Mouse (Mus musculus) forebrain, embryonic 11.5 days (tissue): ENCODE results near the gene Cnst. TPM values are rescaled to one million over a fixed set of nuclear protein-coding genes. Genes with fewer than 3 reads are reported as not detected.

Experiments
- ATAC-seq: fragments of 200-750 bp; cut with Nextera tagmentation; replicated peaks from 2 replicates; pipeline ENCODE4 v1.8.0; 2017; ENCODE audit warnings: moderate TSS enrichment; ENCODE audit not compliant: low FRiP score
- DNase-seq: peaks from one replicate; pipeline ENCODE4 v3.0.0-alpha.2; 2017; ENCODE audit warnings: low spot score
- H3K27ac ChIP-seq: fragments of 300-500 bp; sonication (generic); 2 replicates; pipeline ENCODE4 v1.5.1; 2014; ENCODE audit warnings: low read depth, low read length
- H3K27me3 ChIP-seq: fragments of 300-500 bp; sonication (generic); 2 replicates; pipeline ENCODE4 v1.6.1; 2014; ENCODE audit warnings: mild to moderate bottlenecking, low read length, mixed read lengths; ENCODE audit not compliant: control insufficient read depth, insufficient read depth
- H3K36me3 ChIP-seq: fragments of 300-500 bp; sonication (generic); 2 replicates; pipeline ENCODE4 v1.6.1; 2014; ENCODE audit warnings: mild to moderate bottlenecking, low read length, moderate library complexity, mixed read lengths; ENCODE audit not compliant: control insufficient read depth, insufficient read depth
- H3K4me1 ChIP-seq: fragments of 300-500 bp; sonication (generic); replicated peaks from 2 replicates; pipeline ENCODE4 v1.6.1; 2014; ENCODE audit warnings: low read length, mixed read lengths; ENCODE audit not compliant: control insufficient read depth, insufficient read depth
- H3K4me2 ChIP-seq: fragments of 300-500 bp; sonication (generic); 2 replicates; pipeline ENCODE4 v1.6.1; 2014; ENCODE audit warnings: low read depth, mild to moderate bottlenecking, low read length, moderate library complexity, mixed read lengths; ENCODE audit not compliant: severe bottlenecking
- H3K4me3 ChIP-seq: fragments of 300-500 bp; sonication (generic); 2 replicates; pipeline ENCODE4 v1.5.1; 2014; ENCODE audit warnings: low read depth, low read length
- H3K9ac ChIP-seq: fragments of 300-500 bp; sonication (generic); 2 replicates; pipeline ENCODE4 v1.6.1; 2014; ENCODE audit warnings: low read length
- H3K9me3 ChIP-seq: fragments of 300-500 bp; sonication (generic); 2 replicates; pipeline ENCODE4 v1.6.1; 2016; ENCODE audit warnings: low read length, mixed read lengths; ENCODE audit not compliant: control insufficient read depth
- WGBS: fragments of 180-500 bp; shearing (Covaris S2); extraction: QIAGEN DNeasy Blood & Tissue Kit; methylation state at CpG from one replicate; pipeline ENCODE4 v1.1.7; 2014; 5-methylcytosine and 5-hydroxymethylcytosine counted together
- polyA plus RNA-seq: library from polyadenylated mRNA; unstranded; fragments of >200 nt; fragmentation: Nextera tagmentation; extraction: Ambion mirVana; gene quantifications from 2 replicates; pipeline ENCODE4 v1.2.1, GENCODE M21; 2014

Cnst gene
- polyA plus RNA-seq, 1 experiment from 2014 or later = 23.6 TPM

GRCm38 (mm10) chr1:179649324-179649723 is 103.2 kb downstream of the Cnst start:
- Histone ChIP-seq H3K9ac (no peak overlapping the region), H3K36me3 (no peaks in the 10 kb centered on the region), H3K27me3 (no peaks in the 10 kb centered on the region), H3K4me3 (no peak overlapping the region), H3K9me3 (no peaks in the 10 kb centered on the region), H3K27ac (no peak overlapping the region), H3K4me1 (no peaks in the 10 kb centered on the region), H3K4me2 (no peak overlapping the region)
- 83% methylated on average over 3 of the region's 3 CpGs for WGBS
- DNase-seq = no peak
- no peak for ATAC-seq

GRCm38 (mm10) chr1:179650284-179650683 is 104.1 kb downstream of the Cnst start:
- 81% methylated on average over 4 of the region's 4 CpGs for WGBS
- no peak overlapping the region for H3K9ac ChIP-seq
- no peak for ATAC-seq
- no peaks in the 10 kb centered on the region for H3K9me3 ChIP-seq
- DNase-seq = no peak
- no peak overlapping the region for H3K4me3 ChIP-seq
- H3K4me1 ChIP-seq = no peaks in the 10 kb centered on the region
- H3K4me2 ChIP-seq = no peak overlapping the region
- H3K27me3 ChIP-seq = no peaks in the 10 kb centered on the region
- no peak overlapping the region for H3K27ac ChIP-seq
- no peaks in the 10 kb centered on the region for H3K36me3 ChIP-seq

GRCm38 (mm10) chr1:179651224-179651623 is 105.1 kb downstream of the Cnst start:
- Histone ChIP-seq H3K4me3 (no peak overlapping the region), H3K4me2 (no peak overlapping the region), H3K4me1 (no peaks in the 10 kb centered on the region), H3K27ac (no peak overlapping the region), H3K27me3 (no peaks in the 10 kb centered on the region), H3K9ac (no peak overlapping the region), H3K36me3 (no peaks in the 10 kb centered on the region), H3K9me3 (no peaks in the 10 kb centered on the region)
- DNase-seq (no peak), ATAC-seq (no peak)
- 84% methylated on average over 5 of the region's 5 CpGs for WGBS

- DNase-seq (no peak), ATAC-seq (no peak)
- H3K27me3 ChIP-seq = no peaks in the 10 kb centered on the region
- no peak overlapping the region for H3K4me3 ChIP-seq
- H3K4me2 ChIP-seq = no peak overlapping the region
- no peak overlapping the region for H3K27ac ChIP-seq
- no peaks in the 10 kb centered on the region for H3K4me1 ChIP-seq
- WGBS = 91% methylated on average over 5 of the region's 5 CpGs
- no peak overlapping the region for H3K9ac ChIP-seq
- H3K9me3 ChIP-seq = no peaks in the 10 kb centered on the region
- H3K36me3 ChIP-seq = no peaks in the 10 kb centered on the region
Observed at GRCm38 (mm10) chr1:179663065-179663464, 116.9 kb downstream of the Cnst start.

GRCm38 (mm10) chr1:179664309-179664930 is 118.2 kb downstream of the Cnst start:
- H3K36me3 ChIP-seq = no peaks in the 10 kb centered on the region
- H3K9ac ChIP-seq = no peak overlapping the region
- no peak for ATAC-seq
- DNase-seq = no peak
- H3K27me3 ChIP-seq = no peaks in the 10 kb centered on the region
- no peaks in the 10 kb centered on the region for H3K9me3 ChIP-seq
- no peak overlapping the region for H3K4me3 ChIP-seq
- H3K4me1 ChIP-seq = no peaks in the 10 kb centered on the region
- no peak overlapping the region for H3K4me2 ChIP-seq
- 52% methylated on average over 4 of the region's 4 CpGs for WGBS
- no peak overlapping the region for H3K27ac ChIP-seq

GRCm38 (mm10) chr1:179666971-179667370 is 120.8 kb downstream of the Cnst start:
- no peak overlapping the region for H3K4me3 ChIP-seq

GRCm38 (mm10) chr1:179667450-179667849 is 121.3 kb downstream of the Cnst start:
- ATAC-seq (peak; percentile 2; the same call in 1 of the 2 replicates), DNase-seq (no peak)
- H3K27me3 ChIP-seq = no peaks in the 10 kb centered on the region
- H3K4me3 ChIP-seq = peak overlapping the region; percentile 73
- H3K4me2 ChIP-seq = peak overlapping the region; percentile 77
- peak overlapping the region; percentile 14; the same call in 1 of the 2 replicates for H3K27ac ChIP-seq
- no peaks in the 10 kb centered on the region for H3K9me3 ChIP-seq
- 2% methylated on average over 7 of the region's 7 CpGs for WGBS
- H3K9ac ChIP-seq = peak overlapping the region; percentile 86
- no peaks in the 10 kb centered on the region; the same call in 1 of the 2 replicates for H3K36me3 ChIP-seq
- H3K4me1 ChIP-seq = no peaks in the 10 kb centered on the region

More at GRCm38 (mm10) chr1:179666971-179667370, 120.8 kb downstream of the Cnst start:
- Histone ChIP-seq H3K9me3 (no peaks in the 10 kb centered on the region), H3K4me1 (no peaks in the 10 kb centered on the region), H3K4me2 (no peak overlapping the region), H3K27ac (no peak overlapping the region), H3K27me3 (no peaks in the 10 kb centered on the region), H3K9ac (no peak overlapping the region), H3K36me3 (no peaks in the 10 kb centered on the region; the same call in 1 of the 2 replicates)
- ATAC-seq (no peak), DNase-seq (no peak)
- 63% methylated on average over 2 of the region's 2 CpGs for WGBS

GRCm38 (mm10) chr1:179668013-179668805 is 122.0 kb downstream of the Cnst start, which contains the start of gene Sccpdh:
Gene Sccpdh, plus strand, starts transcription at chr1:179668210.
- H3K9ac ChIP-seq = peak within 1 kb of the TSS; percentile 86
- H3K4me1 ChIP-seq = no peaks in the 10 kb centered on the region
- DNase-seq (peak; percentile 92), ATAC-seq (peak; percentile 97)
- WGBS = under 1% methylated on average over 84 of the region's 84 CpGs
- H3K4me2 ChIP-seq = peak within 1 kb of the TSS; percentile 77
- no peaks in the 10 kb centered on the region; the same call in 1 of the 2 replicates for H3K36me3 ChIP-seq
- H3K27me3 ChIP-seq = no peaks in the 10 kb centered on the region
- peak within 1 kb of the TSS; percentile 14 for H3K27ac ChIP-seq
- no peaks in the 10 kb centered on the region for H3K9me3 ChIP-seq
- peak within 1 kb of the TSS; percentile 73 for H3K4me3 ChIP-seq
